Mouse (Mus musculus): ENCODE measurements at regions not wholly inside any gene's neighbourhood (a gene's known extent, or its start where the extent isn't known, plus 50 kb on each side); places are given as distances from the start of the nearest gene placed in this dataset.
A peak's percentile ranks its signal among the peaks of the same experiment; 100 is the strongest.
"Not testable (repeated sequence)": the region's sequence is repeated elsewhere in the genome, so short reads cannot be mapped to it uniquely, and the experiment has no call there.

- DNase-seq = not testable (repeated sequence)
These were observed 80.2 kb upstream of the Defb33 start for GRCm38 (mm10) chr8:20812164-20812872.

GRCm38 (mm10) chr8:20813493-20813892 lies 79.0 kb upstream of the Defb33 start:
- not testable (repeated sequence) for DNase-seq

- DNase-seq = peak; percentile 21
These were observed 70.0 kb upstream of the Defb33 start for GRCm38 (mm10) chr8:20822434-20822833.

GRCm38 (mm10) chr8:20823219-20823618 lies 69.2 kb upstream of the Defb33 start:
- not testable (repeated sequence) for DNase-seq

GRCm38 (mm10) chr8:20839481-20839880 lies 53.0 kb upstream of the Defb33 start:
- DNase-seq = not testable (repeated sequence)

Measured in adrenal gland, adult 8-10 months (tissue).